Mouse (Mus musculus): Measurements from ENCODE around the gene Reg3g. TPM values are rescaled to one million over a fixed set of nuclear protein-coding genes. Genes with fewer than 3 reads are reported as not detected.

The Reg3g gene
- polyA plus RNA-seq, 1 experiment: 394 TPM

Other genes with a start within 250 kb of the Reg3g start
- gene Reg3b, start 98.2 kb downstream of the Reg3g start, polyA plus RNA-seq (2012; rRNA removed): 621 and 3,428 TPM in 2 replicates
- 67.1 TPM in 1 of 2 replicates, not detected in the other for gene Reg3d, start 90.0 kb downstream of the Reg3g start, polyA plus RNA-seq (2012; rRNA removed)
- gene Reg3a, start 88.2 kb downstream of the Reg3g start, polyA plus RNA-seq (2012; rRNA removed): 41.2 and 67.5 TPM in 2 replicates
- gene Reg2, start 73.2 kb downstream of the Reg3g start, polyA plus RNA-seq (2012; rRNA removed): 1.5 and 856 TPM in 2 replicates
- gene Reg1, start 46.2 kb downstream of the Reg3g start, polyA plus RNA-seq (2012; rRNA removed): 30.8 and 4,882 TPM in 2 replicates

Measured in small intestine, adult 2 months (tissue).